Mouse (Mus musculus): Measurements from ENCODE around the gene Hist1h2af.
A peak's percentile ranks its signal among the peaks of the same experiment; 100 is the strongest.

The Hist1h2af gene

DNA sequence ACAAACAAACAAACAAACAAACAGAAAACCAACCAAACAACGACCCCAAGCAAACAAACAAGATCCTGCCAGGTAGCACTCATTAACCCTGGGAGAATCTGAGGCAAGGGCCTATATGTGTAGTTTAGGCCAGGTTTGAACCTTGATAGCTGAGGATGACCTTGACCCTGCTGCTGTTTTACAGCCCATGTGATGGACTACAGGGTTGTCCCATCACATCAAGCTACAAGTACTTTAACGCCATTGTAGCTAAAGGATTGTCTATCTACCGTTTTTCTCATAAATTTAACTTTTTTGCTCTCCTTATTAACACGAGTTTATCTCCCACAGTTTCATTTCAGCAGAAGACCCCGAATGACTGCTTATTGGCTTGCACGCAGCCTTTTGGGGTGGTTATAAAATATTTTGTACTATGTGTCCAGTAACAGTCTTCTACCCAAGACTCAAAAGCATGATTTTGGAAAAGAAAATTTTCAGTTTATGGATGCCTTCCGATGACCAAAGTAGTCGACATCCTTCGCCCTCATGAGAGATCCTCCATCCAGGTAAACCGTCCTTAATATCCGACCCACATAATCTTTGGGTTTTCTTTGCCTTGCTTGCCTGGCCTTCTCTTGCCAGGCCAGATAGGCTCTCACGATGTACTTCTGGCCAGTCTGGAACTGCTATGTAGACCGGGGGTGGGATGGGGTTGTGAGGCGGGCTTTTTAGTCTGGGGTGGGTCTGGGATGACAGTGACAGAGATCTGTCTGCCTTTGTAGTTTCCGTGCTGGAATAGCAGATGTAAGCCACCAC lies 17.7 kb upstream of the Hist1h2af start:
- DNase-seq, result no peak

DNA sequence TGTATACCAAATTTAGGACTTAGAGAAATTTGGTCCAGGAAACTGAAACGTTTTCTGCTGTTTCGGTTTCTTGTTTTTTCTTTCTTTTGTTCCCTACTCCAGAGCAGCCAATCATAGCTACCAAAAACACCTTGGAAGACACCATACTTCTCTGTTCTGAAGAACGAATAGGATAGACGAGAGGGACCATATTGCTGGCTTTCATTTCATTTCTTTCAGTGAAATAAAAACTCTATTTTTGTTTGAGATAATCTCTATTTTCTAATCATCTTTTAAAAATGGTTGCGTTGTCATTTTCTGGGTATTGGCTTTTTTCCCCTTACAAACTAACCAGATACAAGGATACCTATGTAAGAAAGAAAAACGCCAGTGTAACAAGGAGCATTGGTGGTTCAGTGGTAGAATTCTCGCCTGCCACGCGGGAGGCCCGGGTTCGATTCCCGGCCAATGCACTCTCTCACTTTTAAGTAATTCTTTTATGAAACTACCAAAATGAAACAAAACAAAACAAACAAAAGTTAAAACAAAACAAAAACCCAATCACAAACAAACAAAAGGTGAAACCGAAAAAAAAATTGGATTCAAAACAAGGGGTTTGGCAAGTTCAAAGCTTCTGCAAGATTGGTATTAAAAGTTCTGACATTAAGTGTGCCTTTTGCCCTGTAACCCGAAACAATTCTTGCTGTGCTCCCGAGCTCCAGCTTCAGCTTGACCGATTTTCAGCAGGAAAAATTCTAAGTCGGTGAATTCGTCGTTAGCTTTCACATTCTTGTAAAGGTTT lies 16.7 kb upstream of the Hist1h2af start:
- DNase-seq, result peak; percentile 62

DNA sequence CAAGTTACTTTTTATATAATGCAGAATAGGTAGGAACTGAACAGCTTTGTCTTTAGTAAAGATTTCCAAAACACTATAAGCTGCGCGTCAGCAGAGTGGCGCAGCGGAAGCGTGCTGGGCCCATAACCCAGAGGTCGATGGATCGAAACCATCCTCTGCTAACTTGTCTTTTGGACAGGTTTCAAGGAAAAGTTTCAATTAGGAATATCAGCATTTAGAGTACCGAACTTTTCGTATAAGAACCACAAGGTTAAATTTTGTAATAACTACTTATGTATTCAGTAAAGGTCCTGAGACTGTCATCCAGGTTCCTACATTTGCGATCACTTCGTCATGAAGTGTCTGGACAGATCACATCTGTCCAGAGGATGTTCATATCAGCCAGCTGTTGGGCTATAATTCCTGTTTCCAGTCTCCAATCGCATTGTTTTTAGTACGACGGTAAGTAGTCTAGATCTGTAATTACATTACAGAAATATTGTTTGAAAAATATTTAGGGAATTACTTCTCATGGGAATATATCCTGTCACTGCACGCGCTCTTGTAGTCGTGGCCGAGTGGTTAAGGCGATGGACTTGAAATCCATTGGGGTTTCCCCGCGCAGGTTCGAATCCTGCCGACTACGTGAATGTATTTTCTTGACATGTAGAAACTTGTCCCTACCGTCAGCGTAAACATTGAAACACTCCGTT lies 16.0 kb upstream of the Hist1h2af start:
- DNase-seq, result peak; percentile 84

DNA sequence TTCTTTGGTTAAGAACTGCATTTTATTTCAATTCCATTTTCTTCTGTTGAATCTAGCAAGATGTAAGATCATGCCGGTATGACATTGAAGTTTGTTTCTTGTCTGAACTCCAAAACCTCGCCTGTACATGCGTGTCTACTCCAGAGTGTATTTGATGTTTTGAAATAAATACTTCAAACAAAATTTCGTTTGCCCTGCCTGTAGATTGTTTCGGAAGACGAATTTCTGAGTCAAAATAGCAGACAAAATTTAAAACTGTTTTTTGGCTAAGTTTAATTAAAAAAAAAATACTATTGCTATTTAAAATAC lies 15.5 kb upstream of the Hist1h2af start:
- no peak for DNase-seq

DNA sequence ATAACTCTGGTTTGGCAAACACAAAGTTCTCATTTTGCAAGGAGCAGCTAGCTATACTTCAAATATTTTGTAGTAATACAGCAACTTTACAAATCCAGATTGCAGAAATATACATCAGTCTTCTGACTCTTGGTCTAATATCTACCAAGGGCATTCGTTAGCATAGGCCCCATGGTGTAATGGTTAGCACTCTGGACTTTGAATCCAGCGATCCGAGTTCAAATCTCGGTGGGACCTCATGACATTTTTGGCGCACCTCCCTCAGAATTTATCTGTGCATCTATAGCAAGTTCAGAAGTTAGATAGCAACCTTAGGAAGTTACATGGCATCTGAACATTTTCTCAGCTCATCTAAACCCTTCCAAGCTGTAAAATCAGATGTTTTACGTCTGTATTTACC lies 14.8 kb upstream of the Hist1h2af start:
- peak; percentile 62 for DNase-seq

DNA sequence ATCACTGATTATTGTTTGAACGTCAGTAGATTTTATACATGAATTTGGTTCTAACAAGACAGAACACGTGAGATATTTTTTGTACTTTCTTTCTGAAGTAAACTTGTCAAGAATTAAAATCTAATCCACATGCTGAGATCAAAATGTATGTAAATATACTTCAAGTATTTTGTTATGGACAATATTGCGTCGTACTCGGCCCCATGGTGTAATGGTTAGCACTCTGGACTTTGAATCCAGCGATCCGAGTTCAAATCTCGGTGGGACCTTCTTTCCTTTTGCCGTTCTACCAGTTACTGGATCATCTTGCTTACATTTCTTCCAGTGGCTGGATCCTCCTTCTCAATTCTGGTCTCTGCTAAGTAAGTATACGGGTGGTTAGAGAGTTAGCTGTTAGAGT lies 14.3 kb upstream of the Hist1h2af start:
- peak; percentile 52 for DNase-seq

DNA sequence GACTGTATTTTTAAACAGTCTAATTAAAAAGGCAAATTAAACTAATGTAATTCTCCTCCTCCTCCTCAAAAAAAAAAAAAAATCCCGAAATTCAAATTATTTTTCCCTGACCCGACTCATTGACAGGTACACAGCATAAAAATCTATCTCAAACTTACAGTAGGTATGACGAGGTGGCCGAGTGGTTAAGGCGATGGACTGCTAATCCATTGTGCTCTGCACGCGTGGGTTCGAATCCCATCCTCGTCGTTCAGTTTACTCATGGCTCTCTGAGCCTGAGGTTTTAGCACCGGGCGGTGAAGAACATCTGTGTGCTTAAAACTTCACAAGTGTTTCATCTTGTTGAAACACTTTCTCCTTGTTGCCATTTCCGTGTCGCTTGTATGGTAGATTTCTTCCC lies 12.0 kb upstream of the Hist1h2af start:
- peak; percentile 59 for DNase-seq

DNA sequence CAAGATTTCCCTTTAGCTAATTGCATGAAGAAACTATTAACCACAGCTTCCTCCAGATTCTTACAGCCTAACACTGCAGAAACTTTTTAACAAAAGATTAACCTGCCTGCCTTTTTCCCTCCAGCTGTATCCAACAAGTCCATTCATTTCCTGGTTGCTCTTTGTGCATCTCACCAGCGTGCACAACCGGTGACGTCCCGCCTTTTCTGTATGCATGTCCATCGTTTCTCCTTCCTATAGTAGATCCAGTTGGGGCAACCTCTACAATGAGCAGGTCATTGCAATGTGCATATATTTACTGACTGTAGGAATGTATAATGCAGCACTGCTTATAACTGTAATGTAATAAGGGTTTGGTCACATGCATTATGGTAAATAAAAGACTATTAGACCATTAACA lies 9.7 kb upstream of the Hist1h2af start:
- DNase-seq, result no peak

DNA sequence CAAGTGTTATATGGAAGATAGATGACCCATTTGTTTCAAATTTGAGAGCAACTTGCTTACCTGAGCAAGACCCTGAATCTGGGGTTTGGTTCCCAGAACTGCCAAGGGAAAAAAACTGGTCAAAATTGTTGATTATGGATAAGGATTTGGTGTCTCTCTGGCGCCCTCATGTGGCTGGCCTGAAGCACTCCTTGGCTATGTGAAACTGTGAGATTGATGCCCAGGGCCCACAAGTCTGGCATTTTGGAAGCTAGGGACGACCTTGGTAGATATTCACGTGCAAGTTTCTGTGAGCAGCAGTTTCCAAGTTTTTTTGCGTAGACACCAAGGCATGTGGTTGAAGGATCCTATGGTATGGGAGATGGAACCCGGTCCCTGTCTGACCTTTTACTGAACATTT lies 9.1 kb upstream of the Hist1h2af start:
- DNase-seq, result peak; percentile 58

DNA sequence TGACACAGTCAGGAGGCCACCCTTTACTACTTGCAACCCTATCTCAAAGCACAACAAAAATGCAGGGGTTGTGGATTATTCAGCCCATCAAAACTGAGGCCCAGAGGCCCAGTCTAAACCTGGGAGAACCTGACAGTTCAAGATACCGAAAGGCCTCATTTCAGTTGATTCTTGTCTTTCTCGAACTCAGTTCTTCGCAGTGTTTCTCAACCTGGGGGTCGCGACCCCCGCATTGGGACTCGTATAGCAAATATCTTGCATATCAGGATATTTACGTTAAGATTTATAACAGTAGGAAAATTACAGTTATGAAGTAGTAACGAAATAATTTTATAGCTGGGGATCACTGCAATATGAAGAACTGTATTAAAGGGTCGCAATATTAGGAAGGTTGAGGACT lies 7.8 kb upstream of the Hist1h2af start:
- DNase-seq, result no peak

DNA sequence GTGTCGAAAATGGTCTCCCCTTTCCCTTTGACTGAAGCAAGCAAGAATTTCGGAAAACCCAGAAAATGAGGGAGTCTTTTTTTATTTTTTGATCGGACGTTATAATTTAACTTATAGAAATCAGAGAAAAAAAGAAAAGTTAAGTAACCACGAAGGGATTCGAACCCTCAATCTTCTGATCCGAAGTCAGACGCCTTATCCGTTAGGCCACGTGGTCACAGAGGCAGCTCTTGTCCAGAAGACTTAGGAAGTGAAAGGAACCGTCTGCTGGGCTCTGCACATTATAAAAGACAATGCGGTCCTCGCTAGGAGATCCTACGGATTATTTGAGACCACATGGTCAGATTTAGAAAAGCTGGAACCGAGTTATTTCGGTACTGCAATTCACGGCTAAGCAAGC lies 7.4 kb upstream of the Hist1h2af start:
- peak; percentile 83 for DNase-seq

DNA sequence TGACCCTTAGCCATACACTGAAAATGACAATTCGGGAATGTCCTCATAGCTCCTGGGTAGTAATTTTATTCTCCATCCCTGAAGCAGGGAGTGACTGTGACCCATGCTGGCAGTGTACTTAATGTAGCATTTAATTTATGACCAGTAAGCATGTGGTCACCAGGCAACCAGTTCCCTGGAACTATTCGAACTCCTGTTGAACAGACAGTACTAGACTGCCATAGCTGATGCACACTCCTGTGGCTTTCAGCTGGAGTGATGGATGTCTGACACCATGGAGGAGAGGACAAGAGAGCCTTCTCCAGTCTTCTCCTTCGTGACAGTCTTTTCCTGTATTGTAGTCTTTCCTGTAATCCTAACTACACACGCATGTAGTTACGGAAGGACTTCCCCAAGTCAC lies 4.7 kb upstream of the Hist1h2af start:
- DNase-seq, result peak; percentile 27

DNA sequence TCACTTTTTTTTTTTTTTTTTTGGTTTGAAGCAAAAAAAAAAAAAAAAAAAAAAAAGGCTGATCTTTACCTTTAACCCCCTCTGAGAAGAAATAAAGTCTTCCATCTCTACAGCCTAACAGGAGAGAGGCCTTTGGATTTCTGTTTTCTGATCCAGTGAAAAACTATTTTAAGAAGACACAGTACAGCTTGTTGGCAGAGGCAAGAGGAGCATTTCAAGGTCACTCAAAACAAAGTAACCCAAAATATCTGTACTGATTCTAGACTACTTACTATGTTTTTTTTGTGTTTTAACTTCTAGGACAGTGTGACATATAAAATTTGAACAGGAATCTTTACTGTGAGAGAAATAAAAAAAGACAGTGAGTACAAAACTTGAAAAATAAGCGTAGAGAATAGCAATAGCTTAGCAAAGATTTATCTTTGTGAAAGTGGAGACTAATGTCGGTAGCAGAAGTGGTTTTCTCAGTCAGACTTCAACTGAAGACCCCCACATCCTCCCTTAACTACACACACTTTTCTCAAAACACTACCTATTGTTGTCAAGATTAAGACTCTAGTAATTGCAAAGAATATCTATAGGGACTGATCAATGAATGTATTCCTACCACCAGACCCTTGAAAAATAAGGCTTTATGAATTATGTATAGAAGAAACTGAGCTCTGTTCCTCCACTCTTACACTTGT lies 4.1 kb upstream of the Hist1h2af start:
- no peak for DNase-seq

DNA sequence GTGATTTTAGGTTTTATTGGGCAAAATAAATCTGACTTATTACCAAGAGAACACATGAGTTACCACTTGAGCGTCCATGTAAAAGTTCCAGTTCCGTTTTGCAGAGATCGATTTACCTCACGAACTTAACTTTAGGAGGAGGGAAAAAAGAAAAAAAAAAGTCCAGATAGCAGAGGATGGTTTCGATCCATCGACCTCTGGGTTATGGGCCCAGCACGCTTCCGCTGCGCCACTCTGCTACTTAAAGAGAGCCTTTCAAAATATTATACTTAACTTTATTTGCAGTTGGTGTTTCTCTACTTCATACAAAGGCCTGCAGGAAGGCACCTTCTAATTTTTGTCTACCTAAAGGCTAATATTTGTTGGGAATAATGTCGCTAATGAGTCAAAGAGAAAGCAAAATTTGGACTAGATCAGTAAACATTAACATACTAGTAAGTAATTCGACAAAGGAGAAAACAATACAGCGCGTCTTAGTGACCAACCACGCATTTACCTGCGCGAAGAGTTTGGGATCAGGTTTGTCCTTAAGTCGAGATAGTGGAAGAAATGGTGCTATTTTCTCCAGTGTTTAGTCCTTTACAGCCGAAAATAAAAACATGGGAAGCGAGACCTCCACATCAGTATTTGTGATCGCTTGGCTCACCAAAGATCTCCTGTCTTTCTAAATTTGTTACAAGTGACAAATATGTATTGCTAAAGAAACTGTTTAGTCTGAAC lies 3.4 kb upstream of the Hist1h2af start:
- DNase-seq, result peak; percentile 43

DNA sequence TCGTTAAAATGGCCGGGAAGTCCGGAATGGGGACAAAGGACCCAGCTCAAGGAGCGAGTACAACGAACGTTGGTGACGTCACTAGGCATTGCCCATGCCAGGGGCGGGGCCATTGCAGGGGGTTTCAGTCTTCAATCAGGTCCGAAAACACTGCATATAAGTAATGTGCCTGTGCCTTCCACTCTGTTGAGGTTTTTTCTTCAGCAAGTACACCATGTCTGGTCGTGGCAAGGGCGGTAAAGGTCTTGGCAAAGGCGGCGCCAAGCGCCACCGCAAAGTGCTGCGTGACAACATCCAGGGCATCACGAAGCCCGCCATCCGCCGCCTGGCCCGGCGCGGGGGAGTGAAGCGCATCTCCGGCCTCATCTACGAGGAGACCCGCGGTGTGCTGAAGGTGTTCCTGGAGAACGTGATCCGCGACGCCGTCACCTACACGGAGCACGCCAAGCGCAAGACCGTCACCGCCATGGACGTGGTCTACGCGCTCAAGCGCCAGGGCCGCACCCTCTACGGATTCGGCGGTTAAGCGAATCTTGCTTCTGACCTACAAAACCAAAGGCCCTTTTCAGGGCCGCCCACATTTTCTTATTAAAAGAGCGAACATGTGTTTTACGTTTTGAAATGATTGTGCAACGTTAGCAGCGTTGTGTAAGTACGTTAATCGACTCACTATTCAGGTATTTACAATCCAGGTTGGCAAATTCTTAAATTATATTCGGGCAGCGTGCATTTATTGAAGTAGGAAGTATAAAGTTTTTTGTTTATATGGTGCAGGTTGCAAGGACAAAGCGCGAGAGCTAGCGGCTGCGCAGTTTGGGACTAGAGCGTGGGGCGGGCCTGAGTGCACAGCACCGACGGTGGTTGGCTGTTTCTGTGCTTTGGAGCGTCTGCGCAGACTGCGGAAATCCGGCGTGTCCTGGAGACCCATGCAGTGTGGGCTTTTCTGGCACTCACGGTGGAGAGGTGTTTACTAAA lies 2.5 kb upstream of the Hist1h2af start, which contains the start of gene Hist1h4h:
Gene Hist1h4h, plus strand, starts transcription at position 150 of the 975 bp plus-strand sequence.
- peak; percentile 96 for DNase-seq

DNA sequence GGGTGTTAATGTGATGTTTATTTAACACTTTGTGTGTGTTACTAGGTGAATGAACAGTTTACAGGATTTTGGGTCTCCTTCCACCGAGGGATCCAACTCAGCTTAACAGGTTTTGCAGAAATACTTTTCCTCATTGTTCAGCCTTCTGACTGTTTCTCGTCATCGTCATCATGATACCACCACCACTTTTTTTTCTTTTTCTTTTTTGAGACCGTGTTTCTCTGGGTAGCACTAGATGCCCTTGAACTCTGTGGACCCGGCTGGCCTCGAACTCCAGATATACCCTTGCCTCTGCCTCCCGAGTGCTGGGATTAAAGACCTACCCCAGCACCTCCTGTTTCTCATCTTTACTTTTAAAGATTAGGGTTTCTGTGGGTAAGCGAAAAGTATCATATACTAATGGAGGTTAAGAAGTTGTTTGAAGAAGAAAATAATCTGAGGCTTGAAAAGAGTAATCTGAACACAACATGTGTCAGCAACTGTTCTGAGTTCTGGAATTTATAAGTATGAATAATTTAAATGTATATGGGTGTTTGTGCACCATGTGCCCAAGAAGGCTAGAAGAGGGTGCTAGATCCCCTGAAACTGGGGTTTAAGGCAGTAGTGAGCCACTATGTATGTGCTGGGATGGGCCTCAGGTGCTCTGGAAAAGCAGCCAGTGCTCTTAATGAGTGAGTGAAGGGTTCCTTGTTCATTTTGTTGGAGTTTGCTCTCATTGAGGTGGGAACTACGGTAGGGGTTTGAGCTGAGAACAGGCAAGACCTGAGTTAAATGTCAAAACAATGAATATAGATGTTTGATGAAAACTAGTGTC lies 1.2 kb upstream of the Hist1h2af start:
- no peak for DNase-seq

DNA sequence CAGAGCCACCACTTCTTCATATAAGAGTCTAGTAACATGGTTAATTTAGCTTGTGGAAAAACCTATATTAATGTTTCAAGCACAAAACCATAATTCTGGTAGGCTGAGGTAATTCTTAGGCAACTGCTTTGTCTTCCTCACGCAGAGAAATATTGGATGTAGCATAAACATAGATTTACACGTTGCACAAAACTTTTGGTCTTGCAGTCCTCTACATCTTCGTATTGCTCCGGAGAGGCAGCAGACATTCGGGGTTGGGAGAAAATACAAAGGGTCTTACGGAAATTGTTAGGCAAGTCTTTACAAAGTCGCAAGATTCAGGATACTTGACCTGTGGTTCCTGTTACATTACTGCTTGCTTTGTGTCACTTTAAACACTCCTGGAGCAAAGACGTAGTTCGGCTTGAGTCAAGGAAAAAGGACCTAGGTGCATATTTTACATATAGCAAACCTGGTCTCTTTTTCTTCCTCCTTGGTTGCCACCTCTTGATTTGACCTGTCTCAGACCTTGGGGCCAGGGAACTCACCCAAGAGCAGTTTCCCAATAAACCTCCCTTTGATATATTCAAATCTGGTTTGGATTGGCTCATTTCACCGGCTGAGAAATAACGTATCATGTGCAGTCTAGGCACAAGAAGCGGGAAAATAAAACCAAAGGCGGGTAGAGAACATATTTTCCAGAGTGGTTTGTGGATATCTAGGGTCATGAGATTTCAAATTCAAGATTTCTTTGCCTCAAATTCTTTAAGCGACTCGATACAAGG lies 844 bp downstream of the Hist1h2af start:
- DNase-seq, result no peak

DNA sequence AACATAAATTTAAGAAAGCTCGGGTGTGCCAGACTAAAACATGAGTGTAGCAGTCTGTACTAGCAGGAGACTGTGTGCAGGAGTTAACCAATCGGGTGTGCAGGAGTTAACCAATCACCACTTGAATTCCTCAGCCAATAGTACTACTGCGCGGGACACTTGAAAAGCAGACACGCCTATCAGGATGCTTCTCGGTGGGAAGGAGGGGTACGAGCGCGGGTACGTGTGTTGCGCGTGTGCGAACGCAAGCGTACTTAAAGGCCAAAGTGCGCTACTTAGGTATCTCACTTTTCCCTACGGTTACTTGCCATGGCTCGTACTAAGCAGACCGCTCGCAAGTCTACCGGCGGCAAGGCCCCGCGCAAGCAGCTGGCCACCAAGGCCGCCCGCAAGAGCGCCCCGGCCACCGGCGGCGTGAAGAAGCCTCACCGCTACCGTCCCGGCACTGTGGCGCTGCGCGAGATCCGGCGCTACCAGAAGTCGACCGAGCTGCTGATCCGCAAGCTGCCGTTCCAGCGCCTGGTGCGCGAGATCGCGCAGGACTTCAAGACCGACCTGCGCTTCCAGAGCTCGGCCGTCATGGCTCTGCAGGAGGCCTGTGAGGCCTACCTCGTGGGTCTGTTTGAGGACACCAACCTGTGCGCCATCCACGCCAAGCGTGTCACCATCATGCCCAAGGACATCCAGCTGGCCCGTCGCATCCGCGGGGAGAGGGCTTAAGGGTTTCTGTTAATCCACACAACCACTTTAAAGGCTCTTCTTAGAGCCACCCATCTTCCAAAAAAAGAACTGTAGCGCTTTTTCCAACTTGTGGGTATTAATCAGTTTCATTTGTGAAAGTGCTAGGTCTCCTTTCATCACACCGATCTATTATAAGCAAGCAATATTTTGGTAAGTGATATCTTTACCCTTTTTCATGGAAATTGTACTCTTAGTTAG lies 1.7 kb downstream of the Hist1h2af start, which contains the start of gene Hist1h3g:
Gene Hist1h3g, plus strand, starts transcription at position 286 of the 939 bp plus-strand sequence.
- peak; percentile 77 for DNase-seq

Measured in kidney, adult 11 months (tissue).